Mouse (Mus musculus) small intestine, adult 2 months (tissue): ENCODE results near the gene Naaladl1.

Experiments used
- CTCF ChIP-seq: fragments of 200-500 bp; IDR thresholded peaks from 2 replicates; pipeline ENCODE4 v1.5.1; 2012; ENCODE audit warnings: low read depth, mild to moderate bottlenecking, control low read depth, inconsistent platforms, low read length, moderate library complexity, mixed read lengths; ENCODE audit not compliant: insufficient replicate concordance, insufficient read length; ENCODE audit errors: extremely low read depth
- POLR2A ChIP-seq: fragments of 200-500 bp; IDR thresholded peaks from 2 replicates; pipeline ENCODE4 v1.6.1; 2012; ENCODE audit warnings: low read depth, mild to moderate bottlenecking, control low read depth, inconsistent platforms, low read length, moderate library complexity

- TF ChIP-seq CTCF = no peak
- TF ChIP-seq POLR2A = no peak; the same call in 1 of the 2 replicates
Measured at GRCm38 (mm10) chr19:6076564-6077393, 28.8 kb upstream of the Naaladl1 start, which contains the start of gene Vps51.
